Mouse (Mus musculus) G1E (cell line): ENCODE data around the gene Nfkbib. TPM values are rescaled to one million over a fixed set of nuclear protein-coding genes. Genes with fewer than 3 reads are reported as not detected.

Experiments used
- ATAC-seq: 2 replicates; pipeline ENCODE4 v1.8.0; 2016; ENCODE audit warnings: mild to moderate bottlenecking; ENCODE audit not compliant: insufficient number of reproducible peaks, poor library complexity, low FRiP score, severe bottlenecking; ENCODE audit errors: extremely low read depth
- DNase-seq: peaks from one replicate; pipeline ENCODE4 v3.0.0; 2012; ENCODE audit warnings: low spot score
- H3K27me3 ChIP-seq: 2 replicates; pipeline ENCODE4 v1.6.1; 2012; ENCODE audit warnings: mild to moderate bottlenecking, low read length, inconsistent platforms; ENCODE audit not compliant: insufficient read depth
- H3K36me3 ChIP-seq: replicated peaks from 2 replicates; pipeline ENCODE3; 2012; ENCODE audit warnings: mild to moderate bottlenecking, inconsistent platforms
- H3K4me1 ChIP-seq: 2 replicates; pipeline ENCODE4 v1.6.1; 2012; ENCODE audit warnings: low read depth, low read length, inconsistent platforms, mixed read lengths; ENCODE audit not compliant: insufficient read depth
- H3K4me3 ChIP-seq: 2 replicates; pipeline ENCODE4 v1.5.1; 2012; ENCODE audit warnings: low read depth, mild to moderate bottlenecking, inconsistent platforms, low read length, moderate library complexity, mixed read lengths
- H3K9me3 ChIP-seq: replicated peaks from 2 replicates; pipeline ENCODE4 v1.6.1; 2012; ENCODE audit warnings: inconsistent platforms
- CTCF ChIP-seq: IDR thresholded peaks from 2 replicates; pipeline ENCODE4 v1.5.1; 2012; ENCODE audit warnings: low read depth, low read length, inconsistent platforms, mixed read lengths
- GATA1 ChIP-seq: IDR thresholded peaks from 2 replicates; pipeline ENCODE4 v1.6.1; 2012; ENCODE audit warnings: borderline replicate concordance, low read length, inconsistent platforms, mixed read lengths
- GATA2 ChIP-seq: IDR thresholded peaks from 2 replicates; pipeline ENCODE4 v1.6.1; 2012; ENCODE audit warnings: low read depth, low read length, inconsistent platforms, borderline replicate concordance
- POLR2AphosphoS5 ChIP-seq: IDR thresholded peaks from 2 replicates; pipeline ENCODE4 v1.6.1; 2012; ENCODE audit warnings: low read depth, low read length, inconsistent platforms; ENCODE audit not compliant: insufficient replicate concordance
- TAL1 ChIP-seq: conservative IDR thresholded peaks from 2 replicates; pipeline ENCODE4 v1.6.1; 2012; ENCODE audit warnings: low read depth, low read length, inconsistent platforms, mixed read lengths
- polyA plus RNA-seq: library from polyadenylated mRNA; stranded (reverse); fragments of >175 nt; gene quantifications from 2 replicates; pipeline ENCODE4 v1.2.3, GENCODE M21; 2012
- total RNA-seq, 2 experiments: library from RNA; stranded (forward) in 1 of 2; stranded (reverse) in 1 of 2; fragments of 200-1000 nt in 1 of 2; fragments of >200 nt in 1 of 2; fragmentation: Nextera tagmentation in 1 of 2; gene quantifications; 2 replicates each; pipeline ENCODE4 v1.2.3; 2014 to 2017

Gene Nfkbib
- total and polyA plus RNA-seq, 3 experiments = 10.7 to 109 (median 30.4) TPM

- Histone ChIP-seq H3K4me3 (no peak overlapping the region), H3K36me3 (no peaks in the 10 kb centered on the region), H3K4me1 (no peaks in the 10 kb centered on the region), H3K9me3 (no peaks in the 10 kb centered on the region), H3K27me3 (no peaks in the 10 kb centered on the region; the same call in 1 of the 2 replicates)
- ATAC-seq (no peak), DNase-seq (no peak)
- TF ChIP-seq GATA1 (no peak), TAL1 (no peak), POLR2AphosphoS5 (no peak), CTCF (no peak), GATA2 (no peak)
Observed at GRCm38 (mm10) chr7:28717726-28718125, 49.6 kb downstream of the Nfkbib start.

DNA sequence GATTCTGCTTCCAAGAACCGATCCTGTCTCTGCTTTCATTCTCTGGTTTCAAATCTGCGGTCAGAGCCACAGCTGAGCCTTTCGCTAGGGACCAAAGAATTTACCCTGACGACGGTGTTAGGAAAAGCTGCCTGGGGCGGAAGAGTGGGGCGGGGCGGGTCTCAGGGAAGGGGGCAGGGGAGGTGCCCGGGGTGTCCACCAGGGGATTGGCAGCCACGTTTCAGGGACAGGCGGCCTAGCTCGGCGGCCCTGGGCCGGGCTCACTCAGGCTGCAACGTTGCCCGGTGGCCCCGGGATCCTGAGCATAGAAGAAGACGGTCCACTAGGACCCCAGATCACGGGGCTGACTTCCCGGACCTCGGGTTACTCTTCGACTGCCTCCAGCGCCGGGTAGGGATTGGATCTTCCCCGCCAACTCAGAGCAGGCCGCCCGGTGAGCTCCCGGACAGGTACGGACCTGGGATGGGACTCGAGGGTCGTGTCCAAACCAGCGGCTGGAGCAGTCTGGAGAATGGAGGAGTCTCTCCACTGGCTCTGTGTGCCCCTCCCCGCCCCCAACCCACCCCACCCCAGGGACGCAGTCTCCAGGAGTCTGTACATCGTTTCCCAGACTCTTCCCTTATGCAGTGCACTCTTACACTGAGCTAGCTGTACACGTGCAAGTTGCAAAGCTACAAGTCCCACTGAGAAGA is 50.6 kb downstream of the Nfkbib start, which contains the start of gene Fbxo17:
Gene Fbxo17, plus strand, starts transcription at position 215 of the 692 bp plus-strand sequence.
- no peak for TF ChIP-seq POLR2AphosphoS5
- no peak for TF ChIP-seq CTCF
- no peak for TF ChIP-seq TAL1
- TF ChIP-seq GATA2 = no peak
- TF ChIP-seq GATA1 = no peak
- DNase-seq = no peak
- Histone ChIP-seq H3K4me1 (no peaks in the 10 kb centered on the region), H3K27me3 (no peaks in the 10 kb centered on the region; the same call in 1 of the 2 replicates), H3K9me3 (no peaks in the 10 kb centered on the region), H3K4me3 (no peak within 1 kb of the TSS), H3K36me3 (no peaks in the 10 kb centered on the region)
- no peak for ATAC-seq

DNA sequence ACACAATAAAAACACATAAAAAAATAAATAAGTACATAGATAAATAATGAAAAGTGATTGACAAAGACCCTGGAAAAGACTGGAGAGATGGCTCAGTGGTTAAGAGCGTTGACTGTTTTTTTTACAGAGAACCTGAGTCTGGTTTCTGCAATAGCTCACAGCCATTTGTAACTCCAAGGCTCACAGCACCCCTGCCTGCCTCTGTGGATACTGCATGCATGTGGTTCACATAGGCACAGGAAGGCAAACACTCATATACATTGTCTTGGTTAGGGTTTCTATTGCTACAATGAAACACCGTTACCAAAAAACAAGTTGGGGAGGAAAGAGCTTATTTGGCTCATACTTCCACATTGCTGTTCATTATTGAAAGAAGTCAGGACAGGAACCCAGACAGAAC is 51.7 kb downstream of the Nfkbib start:
- no peak for TF ChIP-seq POLR2AphosphoS5
- TF ChIP-seq GATA2 = no peak
- TF ChIP-seq TAL1 = no peak
- TF ChIP-seq GATA1 = no peak
- no peak for TF ChIP-seq CTCF
- Histone ChIP-seq H3K4me1 (no peaks in the 10 kb centered on the region), H3K4me3 (no peak overlapping the region), H3K36me3 (no peaks in the 10 kb centered on the region), H3K9me3 (no peaks in the 10 kb centered on the region), H3K27me3 (no peaks in the 10 kb centered on the region; the same call in 1 of the 2 replicates)
- DNase-seq = no peak
- ATAC-seq = no peak

DNA sequence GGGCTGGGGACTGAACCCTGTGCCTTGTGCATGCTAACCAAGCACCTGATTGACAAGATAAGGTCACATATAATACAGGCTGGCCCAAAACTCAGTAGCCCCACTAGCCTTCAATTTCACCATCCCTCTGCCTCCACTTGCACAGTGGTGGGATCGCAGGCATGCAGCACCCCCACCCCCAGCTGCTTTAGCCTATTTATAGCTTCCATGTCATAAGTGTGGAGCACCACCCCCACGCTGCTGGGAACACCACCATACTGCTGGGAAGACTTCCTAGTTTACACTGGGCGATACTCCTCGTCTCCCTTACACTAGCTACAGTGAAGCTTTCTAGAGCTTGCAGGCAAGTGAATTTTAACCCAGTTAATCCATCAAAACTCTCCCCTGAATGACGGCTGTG is 52.6 kb downstream of the Nfkbib start:
- TF ChIP-seq GATA2 (no peak), POLR2AphosphoS5 (no peak), TAL1 (no peak), GATA1 (no peak), CTCF (no peak)
- ATAC-seq (no peak), DNase-seq (no peak)
- no peaks in the 10 kb centered on the region for H3K36me3 ChIP-seq
- no peak overlapping the region for H3K4me3 ChIP-seq
- no peaks in the 10 kb centered on the region for H3K4me1 ChIP-seq
- no peaks in the 10 kb centered on the region; the same call in 1 of the 2 replicates for H3K27me3 ChIP-seq
- H3K9me3 ChIP-seq = no peaks in the 10 kb centered on the region

GRCm38 (mm10) chr7:28710962-28711361 is 56.4 kb downstream of the Nfkbib start:
- no peaks in the 10 kb centered on the region for H3K36me3 ChIP-seq
- DNase-seq (no peak), ATAC-seq (no peak)
- no peaks in the 10 kb centered on the region; the same call in 1 of the 2 replicates for H3K4me1 ChIP-seq
- H3K27me3 ChIP-seq = no peaks in the 10 kb centered on the region
- H3K9me3 ChIP-seq = no peaks in the 10 kb centered on the region; the same call in 1 of the 2 replicates
- H3K4me3 ChIP-seq = no peak overlapping the region
- TF ChIP-seq CTCF (peak; percentile 43; the same call in 1 of the 2 replicates), TAL1 (no peak)

GRCm38 (mm10) chr7:28709454-28709853 is 57.9 kb downstream of the Nfkbib start:
- TF ChIP-seq TAL1 (no peak), CTCF (no peak), POLR2AphosphoS5 (no peak), GATA2 (no peak), GATA1 (no peak)
- Histone ChIP-seq H3K9me3 (no peaks in the 10 kb centered on the region; the same call in 1 of the 2 replicates), H3K4me3 (no peak overlapping the region), H3K4me1 (no peaks in the 10 kb centered on the region; the same call in 1 of the 2 replicates), H3K27me3 (no peaks in the 10 kb centered on the region), H3K36me3 (no peaks in the 10 kb centered on the region)
- DNase-seq (no peak), ATAC-seq (no peak)

Other genes starting within 250 kb of the Nfkbib start
Only the 20 nearest of the 21 such genes appear.
- not detected in 2 replicates for gene Sycn, start 226.6 kb downstream of the Nfkbib start, total RNA-seq (2014; fragmentation: Nextera tagmentation)
- not detected in 2 replicates for gene Sycn, start 226.6 kb downstream of the Nfkbib start, total RNA-seq (2017)
- gene Sycn, start 226.6 kb downstream of the Nfkbib start, polyA plus RNA-seq = not detected in 2 replicates
- gene Nccrp1, start 220.3 kb downstream of the Nfkbib start, total RNA-seq (2014; fragmentation: Nextera tagmentation) = not detected in 2 replicates
- gene Nccrp1, start 220.3 kb downstream of the Nfkbib start, total RNA-seq (2017) = not detected in 2 replicates
- 0.07 TPM in 1 of 2 replicates, not detected in the other for gene Nccrp1, start 220.3 kb downstream of the Nfkbib start, polyA plus RNA-seq
- gene Samd4b, start 169.4 kb downstream of the Nfkbib start, total RNA-seq (2014; fragmentation: Nextera tagmentation) = 62.7 and 75.9 TPM in 2 replicates
- gene Samd4b, start 169.4 kb downstream of the Nfkbib start, total RNA-seq (2017) = 3.8 and 4.4 TPM in 2 replicates
- 88.8 and 104 TPM in 2 replicates for gene Samd4b, start 169.4 kb downstream of the Nfkbib start, polyA plus RNA-seq
- gene Pak4, start 169.3 kb downstream of the Nfkbib start, total RNA-seq (2014; fragmentation: Nextera tagmentation) = 13.2 and 16.0 TPM in 2 replicates
- 5.6 and 6.4 TPM in 2 replicates for gene Pak4, start 169.3 kb downstream of the Nfkbib start, total RNA-seq (2017)
- gene Pak4, start 169.3 kb downstream of the Nfkbib start, polyA plus RNA-seq = 72.6 and 85.1 TPM in 2 replicates
- not detected in 2 replicates for gene Acp7, start 136.2 kb downstream of the Nfkbib start, total RNA-seq (2014; fragmentation: Nextera tagmentation)
- 0.11 TPM in 1 of 2 replicates, not detected in the other for gene Acp7, start 136.2 kb downstream of the Nfkbib start, total RNA-seq (2017)
- gene Acp7, start 136.2 kb downstream of the Nfkbib start, polyA plus RNA-seq = not detected in 2 replicates
- gene Fbxo27, start 74.7 kb downstream of the Nfkbib start, total RNA-seq (2014; fragmentation: Nextera tagmentation) = not detected in 2 replicates
- gene Fbxo27, start 74.7 kb downstream of the Nfkbib start, total RNA-seq (2017) = not detected in 2 replicates
- gene Fbxo27, start 74.7 kb downstream of the Nfkbib start, polyA plus RNA-seq = not detected in 2 replicates
- not detected in 2 replicates for gene Fbxo17, start 50.7 kb downstream of the Nfkbib start, total RNA-seq (2014; fragmentation: Nextera tagmentation)
- gene Fbxo17, start 50.7 kb downstream of the Nfkbib start, total RNA-seq (2017) = 0.27 TPM in 1 of 2 replicates, not detected in the other
- not detected in 2 replicates for gene Fbxo17, start 50.7 kb downstream of the Nfkbib start, polyA plus RNA-seq
- 12.3 and 14.2 TPM in 2 replicates for gene Mrps12, start 25.7 kb downstream of the Nfkbib start, total RNA-seq (2014; fragmentation: Nextera tagmentation)
- gene Mrps12, start 25.7 kb downstream of the Nfkbib start, total RNA-seq (2017) = 24.8 and 33.9 TPM in 2 replicates
- gene Mrps12, start 25.7 kb downstream of the Nfkbib start, polyA plus RNA-seq = 217 and 283 TPM in 2 replicates
- gene Sars2, start 25.5 kb downstream of the Nfkbib start, total RNA-seq (2014; fragmentation: Nextera tagmentation) = 10.1 and 17.1 TPM in 2 replicates
- gene Sars2, start 25.5 kb downstream of the Nfkbib start, total RNA-seq (2017) = 9.1 and 10.0 TPM in 2 replicates
- gene Sars2, start 25.5 kb downstream of the Nfkbib start, polyA plus RNA-seq = 33.4 and 41.5 TPM in 2 replicates
- gene Ccer2, start 11.3 kb downstream of the Nfkbib start, total RNA-seq (2014; fragmentation: Nextera tagmentation) = not detected in 2 replicates
- gene Ccer2, start 11.3 kb downstream of the Nfkbib start, total RNA-seq (2017) = not detected in 2 replicates
- gene Ccer2, start 11.3 kb downstream of the Nfkbib start, polyA plus RNA-seq = not detected in 2 replicates
- 50.1 and 60.0 TPM in 2 replicates for gene Sirt2, start 777 bp downstream of the Nfkbib start, total RNA-seq (2014; fragmentation: Nextera tagmentation)
- 34.1 and 36.4 TPM in 2 replicates for gene Sirt2, start 777 bp downstream of the Nfkbib start, total RNA-seq (2017)
- gene Sirt2, start 777 bp downstream of the Nfkbib start, polyA plus RNA-seq = 103 and 114 TPM in 2 replicates
- gene Rinl, start 21.5 kb upstream of the Nfkbib start, total RNA-seq (2014; fragmentation: Nextera tagmentation) = 1.8 TPM in 1 of 2 replicates, not detected in the other
- 1.2 and 1.4 TPM in 2 replicates for gene Rinl, start 21.5 kb upstream of the Nfkbib start, total RNA-seq (2017)
- gene Rinl, start 21.5 kb upstream of the Nfkbib start, polyA plus RNA-seq = 1.4 and 1.8 TPM in 2 replicates
- 442 and 470 TPM in 2 replicates for gene Hnrnpl, start 41.0 kb upstream of the Nfkbib start, total RNA-seq (2014; fragmentation: Nextera tagmentation)
- gene Hnrnpl, start 41.0 kb upstream of the Nfkbib start, total RNA-seq (2017) = 251 and 279 TPM in 2 replicates
- gene Hnrnpl, start 41.0 kb upstream of the Nfkbib start, polyA plus RNA-seq = 430 and 529 TPM in 2 replicates
- gene Ech1, start 57.7 kb upstream of the Nfkbib start, total RNA-seq (2014; fragmentation: Nextera tagmentation) = 102 and 127 TPM in 2 replicates
- gene Ech1, start 57.7 kb upstream of the Nfkbib start, total RNA-seq (2017) = 78.5 and 94.3 TPM in 2 replicates
- 12.9 and 33.1 TPM in 2 replicates for gene Ech1, start 57.7 kb upstream of the Nfkbib start, polyA plus RNA-seq
- gene Lgals4, start 66.3 kb upstream of the Nfkbib start, total RNA-seq (2014; fragmentation: Nextera tagmentation) = 0.87 and 3.0 TPM in 2 replicates
- 1.9 and 3.4 TPM in 2 replicates for gene Lgals4, start 66.3 kb upstream of the Nfkbib start, total RNA-seq (2017)
- gene Lgals4, start 66.3 kb upstream of the Nfkbib start, polyA plus RNA-seq = 0.22 and 0.68 TPM in 2 replicates
- gene Lgals7, start 96.3 kb upstream of the Nfkbib start, total RNA-seq (2014; fragmentation: Nextera tagmentation) = 3.0 TPM in 1 of 2 replicates, not detected in the other
- gene Lgals7, start 96.3 kb upstream of the Nfkbib start, total RNA-seq (2017) = 0.27 and 0.76 TPM in 2 replicates
- 0.49 and 0.68 TPM in 2 replicates for gene Lgals7, start 96.3 kb upstream of the Nfkbib start, polyA plus RNA-seq
- not detected in 2 replicates for gene Capn12, start 113.9 kb upstream of the Nfkbib start, total RNA-seq (2014; fragmentation: Nextera tagmentation)
- gene Capn12, start 113.9 kb upstream of the Nfkbib start, total RNA-seq (2017) = 0.12 and 0.22 TPM in 2 replicates
- gene Capn12, start 113.9 kb upstream of the Nfkbib start, polyA plus RNA-seq = 0.02 TPM in 1 of 2 replicates, not detected in the other
- 119 and 121 TPM in 2 replicates for gene Actn4, start 194.8 kb upstream of the Nfkbib start, total RNA-seq (2014; fragmentation: Nextera tagmentation)
- 28.1 and 30.3 TPM in 2 replicates for gene Actn4, start 194.8 kb upstream of the Nfkbib start, total RNA-seq (2017)
- gene Actn4, start 194.8 kb upstream of the Nfkbib start, polyA plus RNA-seq = 259 and 260 TPM in 2 replicates
- gene Eif3k, start 214.4 kb upstream of the Nfkbib start, total RNA-seq (2014; fragmentation: Nextera tagmentation) = 280 and 322 TPM in 2 replicates
- gene Eif3k, start 214.4 kb upstream of the Nfkbib start, total RNA-seq (2017) = 377 and 459 TPM in 2 replicates
- gene Eif3k, start 214.4 kb upstream of the Nfkbib start, polyA plus RNA-seq = 91.7 and 199 TPM in 2 replicates
- gene Map4k1, start 214.5 kb upstream of the Nfkbib start, total RNA-seq (2014; fragmentation: Nextera tagmentation) = 9.6 and 15.9 TPM in 2 replicates
- 9.1 and 16.1 TPM in 2 replicates for gene Map4k1, start 214.5 kb upstream of the Nfkbib start, total RNA-seq (2017)
- gene Map4k1, start 214.5 kb upstream of the Nfkbib start, polyA plus RNA-seq = 58.0 and 67.4 TPM in 2 replicates